Mouse (Mus musculus): ENCODE results near the gene Prickle1.

- no peak for TF ChIP-seq CTCF (IDR thresholded peaks at IDR 0.05; ENCODE audit: borderline replicate concordance, insufficient read depth, low read depth, low read length)
- no peak for TF ChIP-seq POLR2A (IDR thresholded peaks at IDR 0.05; ENCODE audit: borderline replicate concordance, insufficient read depth, low read length)
Observed at GRCm38 (mm10) chr15:93555719-93556118, 40.0 kb downstream of the Prickle1 start.

All from cerebellum, adult 2 months (tissue).